Mouse (Mus musculus) neural tube, embryonic 11.5 days (tissue): ENCODE data around the gene Smug1. TPM values are rescaled to one million over a fixed set of nuclear protein-coding genes. Genes with fewer than 3 reads are reported as not detected.

Source experiments
- ATAC-seq: fragments of 200-750 bp; cut with Nextera tagmentation; 2 replicates; pipeline ENCODE4 v1.8.0; 2017; ENCODE audit warnings: moderate number of reproducible peaks, mild to moderate bottlenecking, moderate TSS enrichment, moderate library complexity; ENCODE audit not compliant: insufficient read depth, low FRiP score, low TSS enrichment
- DNase-seq: peaks from one replicate; pipeline ENCODE4 v3.0.0-alpha.2; 2015; ENCODE audit warnings: low spot score
- H3K27ac ChIP-seq: fragments of 300-500 bp; sonication (generic); 2 replicates; pipeline ENCODE4 v1.5.1; 2014; ENCODE audit warnings: low read depth, mild to moderate bottlenecking, low read length
- H3K27me3 ChIP-seq: fragments of 300-500 bp; sonication (generic); 2 replicates; pipeline ENCODE4 v1.6.1; 2014; ENCODE audit warnings: mild to moderate bottlenecking, low read length, mixed read lengths; ENCODE audit not compliant: control insufficient read depth, insufficient read depth
- H3K36me3 ChIP-seq: fragments of 300-500 bp; sonication (generic); 2 replicates; pipeline ENCODE4 v1.6.1; 2014; ENCODE audit warnings: mild to moderate bottlenecking, low read length, moderate library complexity, mixed read lengths; ENCODE audit not compliant: control insufficient read depth, insufficient read depth
- H3K4me1 ChIP-seq: fragments of 300-500 bp; sonication (generic); 2 replicates; pipeline ENCODE4 v1.6.1; 2014; ENCODE audit warnings: low read length, mixed read lengths; ENCODE audit not compliant: control insufficient read depth, insufficient read depth
- H3K4me2 ChIP-seq: fragments of 300-500 bp; sonication (generic); 2 replicates; pipeline ENCODE4 v1.6.1; 2014; ENCODE audit warnings: low read depth, mild to moderate bottlenecking, moderate library complexity
- H3K4me3 ChIP-seq: fragments of 300-500 bp; sonication (generic); 2 replicates; pipeline ENCODE4 v1.5.1; 2014; ENCODE audit warnings: low read depth, low read length
- H3K9ac ChIP-seq: fragments of 300-500 bp; sonication (generic); 2 replicates; pipeline ENCODE4 v1.6.1; 2014; ENCODE audit warnings: mild to moderate bottlenecking, low read length
- H3K9me3 ChIP-seq: fragments of 300-500 bp; sonication (generic); 2 replicates; pipeline ENCODE4 v1.6.1; 2016; ENCODE audit warnings: low read length; ENCODE audit not compliant: control insufficient read depth
- WGBS: fragments of 180-500 bp; shearing (Covaris S2); extraction: QIAGEN DNeasy Blood & Tissue Kit; methylation state at CpG from one replicate; pipeline ENCODE4 v1.1.7; 2014; 5-methylcytosine and 5-hydroxymethylcytosine counted together
- polyA plus RNA-seq: library from polyadenylated mRNA; unstranded; fragments of >200 nt; fragmentation: Nextera tagmentation; extraction: Ambion mirVana; gene quantifications from 2 replicates; pipeline ENCODE4 v1.2.1, GENCODE M21; 2014

Gene Smug1
- polyA plus RNA-seq, 1 experiment from 2014 or later = 65.4 TPM

- H3K4me1 ChIP-seq = peaks cover 26% of the 10 kb centered on the region
- H3K27me3 ChIP-seq = no peaks in the 10 kb centered on the region
- H3K9me3 ChIP-seq = no peaks in the 10 kb centered on the region
- no peak overlapping the region for H3K27ac ChIP-seq
- no peak overlapping the region for H3K9ac ChIP-seq
- H3K36me3 ChIP-seq = no peaks in the 10 kb centered on the region
- no peak overlapping the region for H3K4me2 ChIP-seq
- DNase-seq = no peak
- 77% methylated on average over 5 of the region's 5 CpGs for WGBS
- ATAC-seq = no peak
- H3K4me3 ChIP-seq = no peak overlapping the region
These were observed 40.9 kb downstream of the Smug1 start for GRCm38 (mm10) chr15:103125982-103126381.

DNA sequence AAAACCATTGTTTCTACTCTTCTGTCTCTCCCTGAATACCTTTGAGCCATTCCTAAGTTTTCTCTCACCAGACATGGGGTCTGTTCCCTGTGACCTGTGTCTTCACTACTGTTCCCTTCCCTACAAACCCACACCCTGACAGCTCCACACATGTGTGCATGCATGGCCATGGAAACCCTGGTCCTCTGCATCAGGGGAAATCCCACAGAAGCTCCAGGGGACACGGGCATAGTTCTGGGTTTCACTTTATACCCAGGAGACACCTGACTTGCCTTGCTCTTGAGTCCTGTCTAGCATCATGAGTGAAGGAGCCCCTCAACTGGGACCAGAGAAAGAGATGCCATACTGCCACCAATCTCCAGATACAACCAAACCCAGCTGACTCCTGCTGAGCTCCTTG, 42.6 kb downstream of the Smug1 start:
- no peak for DNase-seq
- ATAC-seq = no peak
- H3K36me3 ChIP-seq = no peaks in the 10 kb centered on the region
- H3K4me1 ChIP-seq = peaks cover 40% of the 10 kb centered on the region
- no peaks in the 10 kb centered on the region for H3K9me3 ChIP-seq
- no peak overlapping the region for H3K27ac ChIP-seq
- no peaks in the 10 kb centered on the region for H3K27me3 ChIP-seq
- no peak overlapping the region for H3K9ac ChIP-seq
- WGBS = 81% methylated on average over 1 of the region's 1 CpGs
- H3K4me3 ChIP-seq = no peak overlapping the region
- no peak overlapping the region for H3K4me2 ChIP-seq

GRCm38 (mm10) chr15:103123343-103123742, 43.5 kb downstream of the Smug1 start:
- DNase-seq (no peak), ATAC-seq (no peak; the same call in 1 of the 2 replicates)
- no peaks in the 10 kb centered on the region for H3K27me3 ChIP-seq
- no peak overlapping the region for H3K4me2 ChIP-seq
- no peak overlapping the region for H3K27ac ChIP-seq
- H3K4me3 ChIP-seq = no peak overlapping the region
- WGBS = 29% methylated on average over 8 of the region's 8 CpGs
- H3K9ac ChIP-seq = no peak overlapping the region
- H3K36me3 ChIP-seq = no peaks in the 10 kb centered on the region
- H3K4me1 ChIP-seq = peaks cover 41% of the 10 kb centered on the region
- no peaks in the 10 kb centered on the region for H3K9me3 ChIP-seq

GRCm38 (mm10) chr15:103122372-103122771, 44.5 kb downstream of the Smug1 start:
- WGBS = 68% methylated on average over 2 of the region's 2 CpGs
- no peaks in the 10 kb centered on the region for H3K9me3 ChIP-seq
- peaks cover 41% of the 10 kb centered on the region for H3K4me1 ChIP-seq
- H3K36me3 ChIP-seq = no peaks in the 10 kb centered on the region
- no peak overlapping the region for H3K4me2 ChIP-seq
- DNase-seq (no peak), ATAC-seq (no peak)
- H3K9ac ChIP-seq = no peak overlapping the region
- 0 out of 2 replicates have a peak overlapping the region, but pooled peaks have one; percentile 34 for H3K27ac ChIP-seq
- H3K27me3 ChIP-seq = no peaks in the 10 kb centered on the region
- no peak overlapping the region for H3K4me3 ChIP-seq

GRCm38 (mm10) chr15:103121416-103121815, 45.5 kb downstream of the Smug1 start:
- DNase-seq = no peak
- H3K4me1 ChIP-seq = peaks cover 41% of the 10 kb centered on the region
- ATAC-seq = no peak
- H3K27me3 ChIP-seq = no peaks in the 10 kb centered on the region
- H3K9me3 ChIP-seq = no peaks in the 10 kb centered on the region
- H3K27ac ChIP-seq = 0 out of 2 replicates have a peak overlapping the region, but pooled peaks have one; percentile 28
- 35% methylated on average over 5 of the region's 5 CpGs for WGBS
- no peaks in the 10 kb centered on the region for H3K36me3 ChIP-seq
- no peak overlapping the region for H3K4me3 ChIP-seq
- H3K4me2 ChIP-seq = no peak overlapping the region
- H3K9ac ChIP-seq = no peak overlapping the region

DNA sequence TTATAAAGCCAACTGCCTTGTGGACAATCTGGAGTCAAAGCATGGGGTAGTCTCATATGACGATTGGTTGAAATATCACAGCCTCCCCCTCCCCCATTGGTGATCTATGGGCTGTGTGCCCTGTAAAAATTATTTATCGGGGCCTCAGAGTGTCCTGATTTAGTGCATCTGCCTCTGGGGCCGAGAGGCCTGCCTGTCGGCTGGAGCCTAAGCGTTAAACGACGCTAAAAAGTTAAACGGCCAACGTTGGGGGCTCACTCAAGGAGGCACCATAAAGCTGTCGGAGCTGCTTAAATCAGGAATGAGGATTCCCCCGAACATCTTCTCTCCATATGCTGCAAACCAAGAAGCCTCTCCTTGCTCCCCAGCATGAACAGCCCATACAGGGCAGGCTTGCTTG, 46.3 kb downstream of the Smug1 start:
- peaks cover 46% of the 10 kb centered on the region for H3K4me1 ChIP-seq
- H3K27me3 ChIP-seq = no peaks in the 10 kb centered on the region
- no peak overlapping the region for H3K9ac ChIP-seq
- ATAC-seq = peak; percentile 36
- H3K27ac ChIP-seq = no peak overlapping the region
- H3K36me3 ChIP-seq = no peaks in the 10 kb centered on the region
- no peak overlapping the region for H3K4me2 ChIP-seq
- DNase-seq = no peak
- no peaks in the 10 kb centered on the region for H3K9me3 ChIP-seq
- WGBS = 12% methylated on average over 11 of the region's 11 CpGs
- no peak overlapping the region for H3K4me3 ChIP-seq

GRCm38 (mm10) chr15:103115726-103116125, 51.2 kb downstream of the Smug1 start:
- ATAC-seq (no peak; the same call in 1 of the 2 replicates), DNase-seq (no peak)
- H3K27me3 ChIP-seq = no peaks in the 10 kb centered on the region
- peak overlapping the region; percentile 0; the same call in 1 of the 2 replicates for H3K9ac ChIP-seq
- H3K27ac ChIP-seq = peak overlapping the region; percentile 49; the same call in 1 of the 2 replicates
- H3K4me2 ChIP-seq = 0 out of 2 replicates have a peak overlapping the region, but pooled peaks have one; percentile 3
- no peaks in the 10 kb centered on the region for H3K9me3 ChIP-seq
- 42% methylated on average over 5 of the region's 5 CpGs for WGBS
- H3K4me1 ChIP-seq = peaks cover 36% of the 10 kb centered on the region
- no peaks in the 10 kb centered on the region; the same call in 1 of the 2 replicates for H3K36me3 ChIP-seq
- no peak overlapping the region for H3K4me3 ChIP-seq

DNA sequence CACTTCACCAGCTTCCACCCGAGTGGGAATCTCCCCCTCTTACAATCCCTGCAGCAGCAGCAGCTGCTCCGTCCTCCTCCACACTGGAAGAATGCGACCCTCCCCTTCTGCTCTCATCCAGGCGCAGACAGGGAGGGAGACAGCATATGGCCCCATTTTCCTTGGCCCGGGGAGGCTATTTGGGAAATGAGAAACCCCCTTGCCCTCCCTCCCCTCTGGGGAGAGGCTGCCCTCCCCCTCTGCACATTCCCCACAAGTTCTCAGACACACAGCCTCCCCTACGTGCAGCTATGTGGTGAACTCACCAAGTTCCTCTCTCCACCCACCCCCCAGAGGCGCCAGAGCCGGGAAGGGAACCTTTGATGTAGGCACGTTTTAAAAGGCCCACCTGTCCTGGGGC, 51.6 kb downstream of the Smug1 start:
- H3K4me2 ChIP-seq = 0 out of 2 replicates have a peak overlapping the region, but pooled peaks have one; percentile 3
- peaks cover 33% of the 10 kb centered on the region for H3K4me1 ChIP-seq
- 3% methylated on average over 9 of the region's 9 CpGs for WGBS
- peak; percentile 67 for DNase-seq
- peak overlapping the region; percentile 0 for H3K9ac ChIP-seq
- H3K4me3 ChIP-seq = no peak overlapping the region
- peak overlapping the region; percentile 49; the same call in 1 of the 2 replicates for H3K27ac ChIP-seq
- H3K36me3 ChIP-seq = no peaks in the 10 kb centered on the region; the same call in 1 of the 2 replicates
- peak; percentile 54 for ATAC-seq
- H3K9me3 ChIP-seq = no peaks in the 10 kb centered on the region
- H3K27me3 ChIP-seq = no peaks in the 10 kb centered on the region

DNA sequence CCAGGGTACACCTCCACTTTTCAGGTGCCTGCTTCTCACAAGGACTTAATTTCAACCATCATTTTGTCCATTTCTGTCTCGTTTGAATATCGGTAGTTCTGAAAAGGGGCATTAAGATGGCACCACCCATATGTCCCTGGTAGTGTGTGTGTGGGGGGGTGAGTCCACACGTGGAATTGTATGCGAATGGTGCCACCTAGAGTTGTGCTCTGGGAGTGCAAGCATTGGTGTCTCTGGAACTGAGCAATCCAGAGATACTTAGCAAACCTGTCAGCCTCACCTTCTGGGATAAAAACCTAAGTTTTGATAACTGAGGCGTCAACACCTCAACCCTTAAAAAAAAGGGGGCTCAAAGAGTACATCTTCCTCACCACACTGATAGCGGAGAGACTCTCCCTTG, 53.8 kb downstream of the Smug1 start:
- no peak for ATAC-seq
- WGBS = 85% methylated on average over 6 of the region's 6 CpGs

More for the DNA sequence above, 53.8 kb downstream of the Smug1 start:
- no peak overlapping the region for H3K4me3 ChIP-seq
- no peak overlapping the region for H3K9ac ChIP-seq
- H3K27ac ChIP-seq = no peak overlapping the region
- no peak for DNase-seq
- H3K36me3 ChIP-seq = no peaks in the 10 kb centered on the region; the same call in 1 of the 2 replicates
- H3K4me2 ChIP-seq = no peak overlapping the region
- peaks cover 35% of the 10 kb centered on the region for H3K4me1 ChIP-seq
- H3K27me3 ChIP-seq = no peaks in the 10 kb centered on the region
- H3K9me3 ChIP-seq = no peaks in the 10 kb centered on the region
